Mouse (Mus musculus): ENCODE results near the gene Olfr1395. TPM values are rescaled to one million over a fixed set of nuclear protein-coding genes. Genes with fewer than 3 reads are reported as not detected.
"Not testable (repeated sequence)": the region's sequence is repeated elsewhere in the genome, so short reads cannot be mapped to it uniquely, and the experiment has no call there.

Gene Olfr1395
- polyA plus RNA-seq, 1 experiment from 2014 or later = not detected

DNA sequence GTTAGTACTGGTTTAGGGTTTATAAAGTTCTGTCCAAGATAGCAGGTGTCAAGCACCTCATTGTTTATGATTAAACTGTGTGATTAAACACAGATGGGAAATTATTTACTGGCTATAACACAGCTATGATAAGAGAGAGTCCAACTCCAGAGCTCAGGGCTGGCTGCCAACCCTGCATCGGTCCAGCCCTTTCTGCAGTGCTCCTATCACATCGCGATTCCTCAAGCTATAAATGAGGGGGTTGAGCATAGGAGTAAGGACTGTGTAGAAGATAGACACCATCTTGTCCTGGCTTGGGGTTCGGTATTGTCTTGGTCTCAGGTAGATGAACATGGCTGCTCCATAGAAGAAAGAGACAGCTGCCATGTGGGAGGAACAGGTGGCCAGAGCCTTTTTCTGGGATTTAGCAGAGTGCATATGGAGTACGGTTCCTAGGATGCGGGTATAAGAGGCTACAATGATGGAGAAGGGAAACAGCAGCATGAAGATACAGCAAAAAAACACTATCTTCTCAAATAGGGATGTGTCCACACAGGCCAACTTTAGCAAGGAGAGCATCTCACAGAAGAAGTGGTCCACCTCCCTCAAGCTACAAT, 29.4 kb upstream of the Olfr1395 start:
- Histone ChIP-seq H3K36me3 (no peaks in the 10 kb centered on the region), H3K4me1 (no peaks in the 10 kb centered on the region), H3K4me3 (no peak overlapping the region), H3K4me2 (replicated peaks) (no peak overlapping the region), H3K9ac (no peak overlapping the region), H3K27me3 (no peaks in the 10 kb centered on the region), H3K27ac (no peak overlapping the region), H3K9me3 (no peaks in the 10 kb centered on the region)
- 84% methylated on average over 6 of the region's 6 CpGs for WGBS
- ATAC-seq (ENCODE audit: low FRiP score, low read depth) = no peak

DNA sequence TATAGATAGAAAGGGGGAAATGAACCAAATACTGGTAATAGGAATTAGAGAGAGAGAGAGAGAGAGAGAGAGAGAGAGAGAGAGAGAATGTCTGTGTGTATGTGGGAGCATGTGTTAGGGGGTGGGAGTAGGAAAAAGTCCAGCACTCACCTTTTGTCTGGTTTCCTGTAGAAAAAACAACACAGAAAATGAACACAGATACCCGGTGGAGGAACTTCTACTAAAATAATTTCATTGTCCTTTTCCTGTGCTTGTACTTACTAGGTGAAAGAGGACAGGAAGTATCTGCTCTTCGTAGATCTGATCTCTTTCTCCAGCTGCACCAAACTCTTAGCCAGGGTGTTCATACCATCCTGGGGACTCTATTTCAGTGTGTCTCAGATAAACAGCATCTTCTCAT, 27.9 kb upstream of the Olfr1395 start:
- 78% methylated on average over 2 of the region's 2 CpGs for WGBS
- no peaks in the 10 kb centered on the region for H3K4me1 ChIP-seq
- H3K9me3 ChIP-seq = no peaks in the 10 kb centered on the region
- no peak overlapping the region for H3K27ac ChIP-seq
- H3K36me3 ChIP-seq = no peaks in the 10 kb centered on the region
- ATAC-seq (ENCODE audit: low FRiP score, low read depth) = no peak
- no peak overlapping the region for H3K9ac ChIP-seq
- no peak overlapping the region for H3K4me3 ChIP-seq
- H3K4me2 ChIP-seq (replicated peaks) = no peak overlapping the region
- no peaks in the 10 kb centered on the region for H3K27me3 ChIP-seq

DNA sequence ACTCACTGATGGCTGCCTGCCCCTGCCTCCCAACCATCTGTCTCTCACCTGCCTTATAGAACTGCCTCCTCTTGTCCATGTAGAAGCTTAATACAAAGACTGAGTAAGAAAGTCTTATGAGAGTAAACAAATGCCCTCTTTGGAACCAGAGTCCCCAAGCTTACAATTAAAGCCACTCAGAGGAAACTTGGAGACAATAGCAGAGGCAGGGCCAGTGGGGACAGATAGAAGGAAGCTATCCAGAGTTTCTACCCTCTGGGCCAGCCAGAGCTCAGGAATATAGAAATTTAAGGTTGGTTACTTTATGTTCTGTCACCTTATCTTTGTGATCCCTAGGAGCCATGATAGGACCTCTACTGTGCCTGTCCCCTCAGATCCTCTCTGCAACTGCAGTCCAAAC, 27.3 kb upstream of the Olfr1395 start, which contains the start of gene Olfr1396:
Gene Olfr1396, minus strand, starts transcription at position 101 of the 400 bp plus-strand sequence.
- Histone ChIP-seq H3K4me2 (replicated peaks) (no peak within 1 kb of the TSS), H3K27ac (no peak within 1 kb of the TSS), H3K36me3 (no peaks in the 10 kb centered on the region), H3K4me3 (no peak within 1 kb of the TSS), H3K9ac (no peak within 1 kb of the TSS), H3K4me1 (no peaks in the 10 kb centered on the region), H3K9me3 (no peaks in the 10 kb centered on the region), H3K27me3 (no peaks in the 10 kb centered on the region)
- no peak for ATAC-seq (ENCODE audit: low FRiP score, low read depth)

DNA sequence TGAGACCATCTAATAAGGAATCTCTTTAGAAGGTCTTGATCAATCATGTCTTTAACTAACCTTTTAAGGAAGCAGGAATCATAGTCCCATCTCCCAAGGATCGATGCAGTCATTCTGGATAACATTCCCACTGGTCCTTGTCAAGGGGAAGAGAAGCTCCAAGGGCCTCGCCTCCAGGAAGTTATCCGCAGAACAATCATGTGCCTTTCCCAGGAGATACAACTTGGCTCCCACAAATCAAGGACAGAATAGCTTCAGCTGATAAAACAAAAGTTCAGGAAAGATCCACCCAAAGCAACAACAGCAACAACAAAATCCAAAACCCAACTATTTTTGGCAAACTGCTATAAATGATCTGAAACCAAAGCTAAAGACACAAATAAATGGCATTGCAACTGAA, 22.4 kb upstream of the Olfr1395 start:
- Histone ChIP-seq H3K36me3 (no peaks in the 10 kb centered on the region), H3K27ac (no peak overlapping the region), H3K9ac (no peak overlapping the region), H3K27me3 (no peaks in the 10 kb centered on the region), H3K4me2 (replicated peaks) (no peak overlapping the region), H3K4me1 (no peaks in the 10 kb centered on the region), H3K4me3 (no peak overlapping the region), H3K9me3 (no peaks in the 10 kb centered on the region)
- ATAC-seq (ENCODE audit: low FRiP score, low read depth) = no peak
- 80% methylated on average over 3 of the region's 3 CpGs for WGBS

DNA sequence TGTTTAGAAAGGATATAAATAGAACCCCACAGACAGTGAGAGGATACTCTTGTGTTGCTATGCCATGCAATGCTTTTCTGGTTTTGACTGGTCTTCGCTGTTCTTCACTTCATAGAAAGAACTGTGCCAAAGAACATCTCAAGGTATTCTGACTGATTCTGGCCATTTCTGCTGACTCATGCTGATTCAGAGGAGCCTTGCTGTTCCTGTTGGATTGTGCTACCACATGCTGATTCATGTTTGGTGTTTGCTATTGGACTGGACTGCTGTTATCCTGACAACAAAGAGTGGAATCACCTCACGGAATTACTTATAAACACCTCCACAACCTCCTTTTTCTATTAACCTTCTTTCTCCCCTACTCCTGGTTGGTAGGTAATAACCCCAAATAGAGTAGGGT, 17.9 kb upstream of the Olfr1395 start:
- no peak overlapping the region for H3K4me2 ChIP-seq (replicated peaks)
- no peaks in the 10 kb centered on the region for H3K27me3 ChIP-seq
- H3K4me3 ChIP-seq = no peak overlapping the region
- no peaks in the 10 kb centered on the region for H3K36me3 ChIP-seq
- ATAC-seq (ENCODE audit: low FRiP score, low read depth) = no peak
- no peaks in the 10 kb centered on the region for H3K4me1 ChIP-seq
- no peak overlapping the region for H3K27ac ChIP-seq
- WGBS = 80% methylated on average over 2 of the region's 2 CpGs
- H3K9me3 ChIP-seq = no peaks in the 10 kb centered on the region
- no peak overlapping the region for H3K9ac ChIP-seq

DNA sequence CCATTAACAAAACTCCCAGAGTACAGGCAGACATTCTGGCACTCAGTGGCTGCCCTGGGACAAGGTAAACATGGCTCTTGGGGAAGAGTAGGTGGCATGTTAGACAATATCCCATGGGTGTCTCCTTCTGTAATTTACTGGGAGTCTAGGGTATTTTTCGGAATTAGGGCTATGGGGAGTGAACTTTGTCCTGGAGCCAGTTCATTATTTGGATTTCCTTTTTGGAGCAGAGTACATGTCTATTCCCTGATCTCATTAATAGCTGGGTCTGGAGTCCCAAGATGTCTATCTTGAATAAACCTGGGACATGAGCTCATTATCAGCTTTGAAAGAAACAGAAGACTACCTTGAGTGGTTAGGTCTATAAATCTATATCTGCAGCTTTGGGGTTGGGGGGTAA, 12.0 kb downstream of the Olfr1395 start, which contains the start of gene Olfr1394:
Gene Olfr1394, plus strand, starts transcription at position 301 of the 400 bp plus-strand sequence.
- no peak for ATAC-seq (ENCODE audit: low FRiP score, low read depth)
- 76% methylated on average over 1 of the region's 1 CpGs for WGBS
- Histone ChIP-seq H3K9me3 (no peaks in the 10 kb centered on the region), H3K4me3 (no peak within 1 kb of the TSS), H3K27ac (no peak within 1 kb of the TSS), H3K36me3 (no peaks in the 10 kb centered on the region), H3K4me2 (replicated peaks) (no peak within 1 kb of the TSS), H3K4me1 (no peaks in the 10 kb centered on the region), H3K27me3 (no peaks in the 10 kb centered on the region), H3K9ac (no peak within 1 kb of the TSS)

DNA sequence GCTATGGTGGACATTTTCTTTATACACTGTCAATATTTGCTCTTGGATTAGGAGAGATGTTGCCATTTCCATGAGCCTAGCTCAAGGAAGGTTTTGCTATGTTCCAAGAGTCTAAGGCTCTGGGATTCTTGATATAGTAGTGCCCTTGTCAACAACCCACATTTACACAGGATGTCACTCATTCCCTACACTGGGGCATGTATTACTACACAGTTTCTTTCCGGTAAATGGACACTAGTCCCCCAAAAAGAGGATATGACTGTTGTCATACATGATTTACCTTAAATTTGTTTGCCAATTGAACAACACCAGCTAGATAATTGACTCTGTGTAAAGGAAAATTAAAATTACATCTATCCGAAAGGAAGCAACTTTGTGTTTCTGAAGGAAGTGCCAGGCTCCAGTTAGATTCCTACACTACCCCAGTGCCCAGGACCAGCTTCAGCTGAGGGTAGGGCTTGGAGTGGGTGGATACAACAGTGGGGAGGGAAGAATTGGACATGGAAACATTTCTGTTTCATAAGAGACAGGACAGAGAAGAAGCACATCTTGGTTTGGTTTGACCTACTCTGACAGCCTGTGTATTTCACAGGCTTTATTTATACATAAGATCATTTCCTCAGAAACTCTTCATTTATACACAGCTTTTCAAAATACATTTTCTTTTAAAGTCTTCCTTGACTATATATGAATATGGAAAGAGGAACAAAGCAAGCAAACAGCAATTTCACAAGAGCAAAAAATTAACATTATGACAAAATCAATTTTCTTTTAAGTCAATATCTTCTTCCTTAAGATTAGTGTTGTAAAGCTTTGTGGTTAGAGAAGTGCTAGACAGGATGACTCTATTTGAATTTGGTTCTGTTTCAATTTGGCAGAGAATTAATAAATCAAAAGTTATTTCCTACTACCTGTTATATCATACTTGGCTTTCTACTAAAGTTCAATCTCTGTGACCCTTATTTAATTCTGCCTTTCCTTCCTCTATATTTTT, 15.0 kb downstream of the Olfr1395 start:
- H3K4me1 ChIP-seq = no peaks in the 10 kb centered on the region
- no peak overlapping the region for H3K4me2 ChIP-seq (replicated peaks)
- H3K27me3 ChIP-seq = no peaks in the 10 kb centered on the region
- no peaks in the 10 kb centered on the region for H3K9me3 ChIP-seq
- no peak overlapping the region for H3K9ac ChIP-seq
- WGBS = 84% methylated on average over 2 of the region's 2 CpGs
- H3K4me3 ChIP-seq = no peak overlapping the region
- no peaks in the 10 kb centered on the region for H3K36me3 ChIP-seq
- H3K27ac ChIP-seq = no peak overlapping the region
- no peak for ATAC-seq (ENCODE audit: low FRiP score, low read depth)

DNA sequence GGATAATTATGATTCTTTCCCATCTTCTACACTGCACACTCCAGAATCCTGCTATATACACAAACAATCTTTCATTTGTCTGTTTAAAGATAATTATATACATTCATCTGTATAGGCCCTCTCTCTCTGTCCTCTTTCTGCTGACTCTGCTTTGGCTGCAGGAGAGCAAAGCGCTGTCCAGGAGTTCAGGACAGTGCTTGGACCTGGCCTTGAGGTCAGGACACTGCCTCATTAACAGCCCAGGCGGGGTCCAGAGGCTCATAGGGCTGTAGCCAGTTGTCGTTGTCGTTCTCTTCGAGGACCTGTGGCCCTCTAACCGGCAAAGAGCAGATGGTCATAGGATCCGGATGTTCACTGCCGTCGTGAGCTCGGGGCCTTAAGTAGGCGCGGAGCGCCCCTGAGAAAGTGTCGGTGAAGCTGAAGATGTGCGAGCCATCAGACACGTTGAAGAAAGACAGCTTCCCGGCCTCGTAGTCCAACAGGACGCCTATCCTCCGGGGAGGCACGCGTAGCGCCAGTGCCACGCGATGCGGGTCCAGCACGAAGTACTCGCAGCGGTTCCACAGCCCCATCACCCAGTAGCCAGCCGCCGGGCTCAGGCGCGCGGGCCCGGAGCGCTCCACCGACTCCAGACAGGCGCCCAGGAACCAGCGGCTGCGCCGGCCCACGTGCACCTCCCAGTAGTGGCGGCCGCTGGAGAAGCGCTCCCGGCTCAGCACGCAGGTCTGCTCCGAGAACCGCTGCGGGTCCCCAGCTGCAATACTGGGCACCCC, 27.0 kb downstream of the Olfr1395 start:
- Histone ChIP-seq H3K9ac (peak overlapping the region; percentile 53), H3K4me1 (peaks cover 7% of the 10 kb centered on the region), H3K4me3 (peak overlapping the region; percentile 37), H3K36me3 (no peaks in the 10 kb centered on the region), H3K27ac (no peak overlapping the region), H3K27me3 (peaks cover 36% of the 10 kb centered on the region), H3K9me3 (0 out of 2 replicates have a peak, but pooled peaks cover 8% of the 10 kb centered on the region), H3K4me2 (replicated peaks) (peak overlapping the region; percentile 68)
- peak; percentile 48; the same call in 1 of the 2 replicates for ATAC-seq (ENCODE audit: low FRiP score, low read depth)
- WGBS = 4% methylated on average over 50 of the region's 50 CpGs

DNA sequence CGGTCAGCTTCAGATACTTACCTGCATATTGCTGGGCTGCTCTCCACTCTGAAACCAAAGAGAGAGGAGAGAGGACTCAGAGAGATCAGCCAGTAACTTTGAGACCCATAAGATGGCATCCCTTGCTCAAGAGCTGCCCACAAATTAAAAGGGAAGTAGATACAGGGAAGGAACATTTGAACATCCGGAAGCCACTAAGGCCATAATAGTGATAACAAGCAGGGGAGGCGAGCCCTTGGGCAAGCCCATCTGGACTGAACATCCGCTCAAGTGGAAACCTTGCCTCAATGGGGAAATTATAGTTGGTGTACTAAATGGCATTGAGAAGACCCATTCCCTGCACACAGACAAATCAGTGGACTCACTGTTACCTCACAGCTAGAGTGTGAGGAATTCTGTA, 28.5 kb downstream of the Olfr1395 start:
- 88% methylated on average over 4 of the region's 4 CpGs for whole genome bisulfite sequencing
- H3K9ac ChIP-seq = no peak overlapping the region
- H3K27ac ChIP-seq = no peak overlapping the region
- no peak overlapping the region for H3K4me3 ChIP-seq
- H3K9me3 ChIP-seq = 0 out of 2 replicates have a peak, but pooled peaks cover 8% of the 10 kb centered on the region
- H3K4me1 ChIP-seq = peaks cover 7% of the 10 kb centered on the region
- peaks cover 36% of the 10 kb centered on the region for H3K27me3 ChIP-seq
- no peaks in the 10 kb centered on the region for H3K36me3 ChIP-seq
- no peak for ATAC-seq (ENCODE audit: low FRiP score, low read depth)
- no peak overlapping the region for H3K4me2 ChIP-seq (replicated peaks)

DNA sequence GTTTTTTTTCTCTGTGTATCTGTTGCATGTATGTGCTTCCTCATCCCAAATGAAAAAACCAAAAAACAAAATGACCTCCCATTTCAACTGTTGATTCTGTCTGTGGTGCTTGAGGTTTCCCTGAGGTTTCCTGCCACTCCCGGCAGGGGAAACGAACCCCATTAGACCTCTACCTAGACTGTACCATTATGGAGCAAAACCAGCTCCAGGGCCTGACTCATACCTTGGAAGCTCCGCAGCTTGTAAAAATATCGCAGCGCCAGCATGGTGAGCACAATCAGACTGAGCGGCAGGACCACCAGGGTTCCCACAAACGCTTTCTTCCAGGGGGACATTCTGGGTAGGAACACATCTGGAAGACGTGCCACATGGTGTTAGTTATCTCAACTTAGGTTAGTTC, 33.3 kb downstream of the Olfr1395 start:
- WGBS = 84% methylated on average over 8 of the region's 8 CpGs
- ATAC-seq (ENCODE audit: low FRiP score, low read depth) = no peak
- no peaks in the 10 kb centered on the region for H3K36me3 ChIP-seq
- H3K9me3 ChIP-seq = no peaks in the 10 kb centered on the region
- H3K4me3 ChIP-seq = no peak overlapping the region
- peaks cover 7% of the 10 kb centered on the region for H3K27me3 ChIP-seq
- H3K27ac ChIP-seq = no peak overlapping the region
- H3K9ac ChIP-seq = no peak overlapping the region
- H3K4me1 ChIP-seq = no peaks in the 10 kb centered on the region
- no peak overlapping the region for H3K4me2 ChIP-seq (replicated peaks)

DNA sequence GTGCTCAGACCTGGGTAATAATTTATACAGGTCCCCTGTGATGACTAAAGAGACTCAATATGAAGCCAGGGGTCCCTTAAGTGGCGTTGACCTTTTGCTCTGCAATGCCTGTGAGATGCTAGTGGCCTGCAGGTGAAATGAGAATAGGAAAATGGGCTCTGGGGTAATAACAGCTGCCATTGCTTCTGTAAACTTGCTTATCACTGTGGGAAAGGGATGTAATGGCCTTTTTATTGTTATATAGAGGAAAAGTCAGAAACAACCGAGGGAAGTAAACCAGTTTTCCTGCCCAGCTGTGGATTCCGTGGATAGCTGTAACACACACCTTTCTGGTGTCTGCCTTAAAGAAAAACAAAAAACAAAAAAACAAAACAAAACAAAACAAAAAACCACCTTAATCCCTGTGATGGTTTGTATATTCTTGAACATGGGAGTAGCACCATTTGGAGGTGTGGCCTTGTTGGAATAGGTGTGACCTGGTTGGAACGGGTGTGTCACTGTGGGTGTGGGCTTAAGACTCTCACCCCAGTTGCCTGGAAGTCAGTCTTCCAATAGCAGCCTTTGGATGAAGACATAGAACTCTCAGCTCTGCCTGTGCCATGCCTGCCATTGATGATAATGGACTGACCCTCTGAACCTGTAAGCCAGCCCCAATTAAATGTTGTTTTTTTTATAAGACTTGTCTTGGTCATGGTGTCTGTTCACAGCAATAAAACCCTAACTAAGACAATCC, 34.1 kb downstream of the Olfr1395 start:
- H3K4me1 ChIP-seq; H3K27me3 ChIP-seq; H3K9me3 ChIP-seq; H3K4me2 ChIP-seq (replicated peaks); H3K36me3 ChIP-seq; H3K9ac ChIP-seq; ATAC-seq (ENCODE audit: low FRiP score, low read depth); H3K27ac ChIP-seq; H3K4me3 ChIP-seq: not testable (repeated sequence)
- 61% methylated on average over 4 of the region's 4 CpGs for WGBS
